Mouse (Mus musculus): ENCODE measurements around the gene Ppef2. TPM values are rescaled to one million over a fixed set of nuclear protein-coding genes. Genes with fewer than 3 reads are reported as not detected.

Gene Ppef2
- 0.15 TPM in 1 of 2 replicates, not detected in the other for polyA plus RNA-seq (2015; fragmentation: Nextera tagmentation; extraction: Ambion mirVana)

- no peak for ATAC-seq (replicated peaks; ENCODE audit: extremely low read depth, insufficient read depth, low FRiP score)
Observed at GRCm38 (mm10) chr5:92256218-92256617, at the start of gene Ppef2. Gene Ppef2, minus strand, starts transcription at chr5:92256278.

GRCm38 (mm10) chr5:92304291-92304690 lies 48.2 kb upstream of the Ppef2 start:
- Histone ChIP-seq H3K4me1 (ENCODE audit: control insufficient read depth, insufficient read depth, low read length) (peaks cover 14% of the 10 kb centered on the region), H3K36me3 (ENCODE audit: control insufficient read depth, insufficient read depth) (peaks cover 46% of the 10 kb centered on the region), H3K4me3 (ENCODE audit: low read length) (no peak overlapping the region), H3K4me2 (ENCODE audit: low read depth, low read length) (no peak overlapping the region), H3K27me3 (ENCODE audit: control insufficient read depth, insufficient read depth, low read length) (no peaks in the 10 kb centered on the region), H3K27ac (ENCODE audit: low read length) (no peak overlapping the region), H3K9me3 (replicated peaks; ENCODE audit: control insufficient read depth, low read length) (no peaks in the 10 kb centered on the region), H3K9ac (ENCODE audit: low read length) (no peak overlapping the region)
- ATAC-seq (replicated peaks; ENCODE audit: extremely low read depth, insufficient read depth, low FRiP score) = no peak
- WGBS = 61% methylated on average over 3 of the region's 3 CpGs

More at GRCm38 (mm10) chr5:92256218-92256617, at the start of gene Ppef2:
- 40% methylated on average over 6 of the region's 6 CpGs for WGBS
- no peak within 1 kb of the TSS for H3K27ac ChIP-seq (ENCODE audit: low read length)
- 0 out of 2 replicates have a peak, but pooled peaks cover 3% of the 10 kb centered on the region for H3K4me1 ChIP-seq (ENCODE audit: control insufficient read depth, insufficient read depth, low read length)
- H3K4me2 ChIP-seq (ENCODE audit: low read depth, low read length) = no peak within 1 kb of the TSS
- no peaks in the 10 kb centered on the region for H3K9me3 ChIP-seq (replicated peaks; ENCODE audit: control insufficient read depth, low read length)
- H3K4me3 ChIP-seq (ENCODE audit: low read length) = no peak within 1 kb of the TSS
- H3K27me3 ChIP-seq (ENCODE audit: control insufficient read depth, insufficient read depth, low read length) = peaks cover 2% of the 10 kb centered on the region; the same call in 1 of the 2 replicates
- H3K36me3 ChIP-seq (ENCODE audit: control insufficient read depth, insufficient read depth) = no peaks in the 10 kb centered on the region
- H3K9ac ChIP-seq (ENCODE audit: low read length) = no peak within 1 kb of the TSS

- Histone ChIP-seq H3K4me1 (ENCODE audit: control insufficient read depth, insufficient read depth, low read length) (peaks cover 6% of the 10 kb centered on the region; the same call in 1 of the 2 replicates), H3K9me3 (replicated peaks; ENCODE audit: control insufficient read depth, low read length) (no peaks in the 10 kb centered on the region), H3K4me3 (ENCODE audit: low read length) (no peak overlapping the region), H3K9ac (ENCODE audit: low read length) (no peak overlapping the region), H3K27me3 (ENCODE audit: control insufficient read depth, insufficient read depth, low read length) (no peaks in the 10 kb centered on the region), H3K36me3 (ENCODE audit: control insufficient read depth, insufficient read depth) (peaks cover 51% of the 10 kb centered on the region), H3K4me2 (ENCODE audit: low read depth, low read length) (no peak overlapping the region), H3K27ac (ENCODE audit: low read length) (no peak overlapping the region)
- no peak for ATAC-seq (replicated peaks; ENCODE audit: extremely low read depth, insufficient read depth, low FRiP score)
- WGBS = 59% methylated on average over 13 of the region's 13 CpGs
Observed at GRCm38 (mm10) chr5:92302149-92302840, 46.2 kb upstream of the Ppef2 start.

GRCm38 (mm10) chr5:92294525-92294924 lies 38.4 kb upstream of the Ppef2 start:
- Histone ChIP-seq H3K4me2 (ENCODE audit: low read depth, low read length) (no peak overlapping the region), H3K9me3 (replicated peaks; ENCODE audit: control insufficient read depth, low read length) (no peaks in the 10 kb centered on the region), H3K4me3 (ENCODE audit: low read length) (no peak overlapping the region), H3K27ac (ENCODE audit: low read length) (no peak overlapping the region), H3K9ac (ENCODE audit: low read length) (no peak overlapping the region), H3K4me1 (ENCODE audit: control insufficient read depth, insufficient read depth, low read length) (no peaks in the 10 kb centered on the region), H3K27me3 (ENCODE audit: control insufficient read depth, insufficient read depth, low read length) (no peaks in the 10 kb centered on the region), H3K36me3 (ENCODE audit: control insufficient read depth, insufficient read depth) (peaks cover 65% of the 10 kb centered on the region)
- WGBS = 88% methylated on average over 2 of the region's 2 CpGs
- no peak for ATAC-seq (replicated peaks; ENCODE audit: extremely low read depth, insufficient read depth, low FRiP score)

- Histone ChIP-seq H3K27ac (ENCODE audit: low read length) (no peak overlapping the region), H3K36me3 (ENCODE audit: control insufficient read depth, insufficient read depth) (peaks cover 73% of the 10 kb centered on the region), H3K9ac (ENCODE audit: low read length) (no peak overlapping the region), H3K27me3 (ENCODE audit: control insufficient read depth, insufficient read depth, low read length) (no peaks in the 10 kb centered on the region), H3K9me3 (replicated peaks; ENCODE audit: control insufficient read depth, low read length) (no peaks in the 10 kb centered on the region), H3K4me1 (ENCODE audit: control insufficient read depth, insufficient read depth, low read length) (no peaks in the 10 kb centered on the region), H3K4me2 (ENCODE audit: low read depth, low read length) (no peak overlapping the region), H3K4me3 (ENCODE audit: low read length) (no peak overlapping the region)
- 82% methylated on average over 6 of the region's 6 CpGs for WGBS
- no peak for ATAC-seq (replicated peaks; ENCODE audit: extremely low read depth, insufficient read depth, low FRiP score)
Observed at GRCm38 (mm10) chr5:92291652-92292414, 35.8 kb upstream of the Ppef2 start.

GRCm38 (mm10) chr5:92287840-92288239 lies 31.8 kb upstream of the Ppef2 start:
- H3K4me1 ChIP-seq (ENCODE audit: control insufficient read depth, insufficient read depth, low read length) = peaks cover 8% of the 10 kb centered on the region
- H3K27ac ChIP-seq (ENCODE audit: low read length) = no peak overlapping the region
- no peaks in the 10 kb centered on the region for H3K27me3 ChIP-seq (ENCODE audit: control insufficient read depth, insufficient read depth, low read length)
- ATAC-seq (replicated peaks; ENCODE audit: extremely low read depth, insufficient read depth, low FRiP score) = no peak
- H3K9ac ChIP-seq (ENCODE audit: low read length) = no peak overlapping the region
- no peaks in the 10 kb centered on the region for H3K9me3 ChIP-seq (replicated peaks; ENCODE audit: control insufficient read depth, low read length)
- peaks cover 64% of the 10 kb centered on the region for H3K36me3 ChIP-seq (ENCODE audit: control insufficient read depth, insufficient read depth)
- H3K4me3 ChIP-seq (ENCODE audit: low read length) = no peak overlapping the region
- 65% methylated on average over 6 of the region's 6 CpGs for WGBS
- H3K4me2 ChIP-seq (ENCODE audit: low read depth, low read length) = no peak overlapping the region

- peak overlapping the region; percentile 61 for H3K27ac ChIP-seq (ENCODE audit: low read length)
- no peak for ATAC-seq (replicated peaks; ENCODE audit: extremely low read depth, insufficient read depth, low FRiP score)
- H3K9me3 ChIP-seq (replicated peaks; ENCODE audit: control insufficient read depth, low read length) = no peaks in the 10 kb centered on the region
- H3K4me1 ChIP-seq (ENCODE audit: control insufficient read depth, insufficient read depth, low read length) = peaks cover 21% of the 10 kb centered on the region
- no peak overlapping the region for H3K4me2 ChIP-seq (ENCODE audit: low read depth, low read length)
- peaks cover 24% of the 10 kb centered on the region for H3K36me3 ChIP-seq (ENCODE audit: control insufficient read depth, insufficient read depth)
- H3K9ac ChIP-seq (ENCODE audit: low read length) = no peak overlapping the region
- 37% methylated on average over 3 of the region's 3 CpGs for WGBS
- H3K27me3 ChIP-seq (ENCODE audit: control insufficient read depth, insufficient read depth, low read length) = no peaks in the 10 kb centered on the region
- no peak overlapping the region for H3K4me3 ChIP-seq (ENCODE audit: low read length)
Observed at GRCm38 (mm10) chr5:92283107-92283506, 27.0 kb upstream of the Ppef2 start.

GRCm38 (mm10) chr5:92282571-92282970 lies 26.5 kb upstream of the Ppef2 start:
- no peak overlapping the region for H3K4me2 ChIP-seq (ENCODE audit: low read depth, low read length)
- no peaks in the 10 kb centered on the region for H3K27me3 ChIP-seq (ENCODE audit: control insufficient read depth, insufficient read depth, low read length)
- no peaks in the 10 kb centered on the region for H3K9me3 ChIP-seq (replicated peaks; ENCODE audit: control insufficient read depth, low read length)
- no peak overlapping the region for H3K4me3 ChIP-seq (ENCODE audit: low read length)
- peaks cover 21% of the 10 kb centered on the region for H3K4me1 ChIP-seq (ENCODE audit: control insufficient read depth, insufficient read depth, low read length)
- WGBS = 51% methylated on average over 4 of the region's 4 CpGs
- peaks cover 18% of the 10 kb centered on the region for H3K36me3 ChIP-seq (ENCODE audit: control insufficient read depth, insufficient read depth)
- H3K27ac ChIP-seq (ENCODE audit: low read length) = peak overlapping the region; percentile 61
- no peak overlapping the region for H3K9ac ChIP-seq (ENCODE audit: low read length)
- 0 out of 2 replicates have a peak, but pooled peaks have one; percentile 14 for ATAC-seq (replicated peaks; ENCODE audit: extremely low read depth, insufficient read depth, low FRiP score)
